9 mouse cellular contexts compared by ENCODE assay signal in genomic region chrX:162800371-162800770, GRCm38 (mm10). TPM values are rescaled to one million over a fixed set of nuclear protein-coding genes. Genes with fewer than 3 reads are reported as not detected.
DNase-seq lines count a peak whose midpoint lies in the region; ATAC-seq and TF ChIP-seq lines count a peak whose summit lies in the region.
"Had no signal": no experiment of that assay in that cellular context is flagged by ENCODE, and none has a peak within 500 bp of the region (broad histone marks: within the 10 kb centered on the region; RNA-seq: fewer than 3 reads in every experiment).

No protein-coding gene starts in this region.

- intact Hi-C loops in gastrocnemius, postnatal 14 days (cut with DNase I; ENCODE audit: low total_unique reads), result no loop called here

- H3K4me2 ChIP-seq in kidney, embryonic 14.5 days (replicated peaks; ENCODE audit: low read depth, low read length), result no peak overlapping the region
- H3K4me2 ChIP-seq in limb, embryonic 14.5 days (replicated peaks; ENCODE audit: low read depth, low read length, severe bottlenecking), result no peak overlapping the region

- H3K27me3 ChIP-seq in kidney, embryonic 14.5 days (ENCODE audit: control insufficient read depth, insufficient read depth, low read length), result no peaks in the 10 kb centered on the region
- no peaks in the 10 kb centered on the region for H3K27me3 ChIP-seq in limb, embryonic 14.5 days (ENCODE audit: control insufficient read depth, insufficient read depth, low read length)

- no peak overlapping the region for H3K27ac ChIP-seq in kidney, embryonic 14.5 days (ENCODE audit: low read depth, low read length)
- H3K27ac ChIP-seq in limb, embryonic 14.5 days (replicated peaks; ENCODE audit: low read depth, low read length), result no peak overlapping the region

- peaks cover 4% of the 10 kb centered on the region; the same call in 1 of the 2 replicates for H3K36me3 ChIP-seq in kidney, embryonic 14.5 days (ENCODE audit: control insufficient read depth, insufficient read depth, low read length)
- 0 out of 2 replicates have a peak, but pooled peaks cover 3% of the 10 kb centered on the region for H3K36me3 ChIP-seq in limb, embryonic 14.5 days (ENCODE audit: control insufficient read depth, insufficient read depth, low read length)

- no peak overlapping the region for H3K4me3 ChIP-seq in kidney, embryonic 14.5 days (ENCODE audit: low read length)
- no peak overlapping the region for H3K4me3 ChIP-seq in limb, embryonic 14.5 days (replicated peaks; ENCODE audit: low read length)
- H3K4me3 ChIP-seq: erythroblast, embryonic 14.5 days had no signal

- DNase-seq in kidney, adult 18-20 months, result peak; percentile 58
- peak; percentile 26 for DNase-seq in MEL-GATA-1-ER (ENCODE audit: extremely low read depth, low read depth)
- peak; percentile 25 for DNase-seq in c-Kit-positive CD71-negative TER-119-negative erythroid progenitor cells, embryonic 14.5 days (ENCODE audit: low read depth)
- peak; percentile 12 for DNase-seq in gastrocnemius, postnatal 14 days
- DNase-seq in limb, embryonic 14.5 days (ENCODE audit: low spot score), result peak; percentile 56
- peak; percentile 39 for DNase-seq in retina, adult 2 months (ENCODE audit: low read depth, low spot score)
- DNase-seq in urinary bladder, adult 2 months (ENCODE audit: low spot score), result no peak

- no peak overlapping the region for H3K9ac ChIP-seq in kidney, embryonic 14.5 days (ENCODE audit: low read depth, low read length)
- no peak overlapping the region for H3K9ac ChIP-seq in limb, embryonic 14.5 days (ENCODE audit: low read depth, low read length, severe bottlenecking)

- H3K9me3 ChIP-seq in kidney, embryonic 14.5 days (ENCODE audit: control insufficient read depth, low read length), result no peaks in the 10 kb centered on the region
- H3K9me3 ChIP-seq in limb, embryonic 14.5 days (ENCODE audit: control insufficient read depth, low read length), result no peaks in the 10 kb centered on the region

- no peak for TF ChIP-seq POLR2A in limb, embryonic 14.5 days (IDR thresholded peaks at IDR 0.05; ENCODE audit: borderline replicate concordance, extremely low read depth, insufficient read depth, insufficient read length)

- ATAC-seq in kidney, embryonic 14.5 days (ENCODE audit: low FRiP score, low TSS enrichment), result no peak
- no peak for ATAC-seq in limb, embryonic 14.5 days (ENCODE audit: low FRiP score, low read depth)

- H3K4me1 ChIP-seq in kidney, embryonic 14.5 days (ENCODE audit: control insufficient read depth, insufficient read depth, low read length), result no peaks in the 10 kb centered on the region
- no peaks in the 10 kb centered on the region for H3K4me1 ChIP-seq in limb, embryonic 14.5 days (ENCODE audit: control insufficient read depth, insufficient read depth, low read length)

RNA-seq across cellular contexts. Expression of gene Txlng, which starts 28.9 kb away (rescaled TPM):
- polyA plus RNA-seq in kidney, embryonic 14.5 days (2014; fragmentation: Nextera tagmentation; extraction: Ambion mirVana), result 12.8 and 17.6 TPM in 2 replicates
- 1 to 10 TPM; 5.6 to 6.7 TPM for total RNA-seq in gastrocnemius, postnatal 14 days (2021)
- 12.4 and 12.8 TPM in 2 replicates for polyA plus RNA-seq in limb, embryonic 14.5 days (2012; rRNA removed)
- 11.9 and 13.1 TPM in 2 replicates for polyA plus RNA-seq in limb, embryonic 14.5 days (2014; fragmentation: Nextera tagmentation; extraction: Ambion mirVana)
- 15.5 and 17.4 TPM in 2 replicates for polyA plus RNA-seq in urinary bladder, adult 2 months (2012; rRNA removed)

RNA-seq across cellular contexts. Expression of gene Rbbp7, which starts 40.2 kb away (rescaled TPM):
- 462 and 531 TPM in 2 replicates for polyA plus RNA-seq in kidney, embryonic 14.5 days (2014; fragmentation: Nextera tagmentation; extraction: Ambion mirVana)
- total RNA-seq in gastrocnemius, postnatal 14 days (2021), result 100 to 1,000 TPM; 112 to 125 TPM
- polyA plus RNA-seq in limb, embryonic 14.5 days (2012; rRNA removed), result 220 and 266 TPM in 2 replicates
- polyA plus RNA-seq in limb, embryonic 14.5 days (2014; fragmentation: Nextera tagmentation; extraction: Ambion mirVana), result 433 and 459 TPM in 2 replicates
- polyA plus RNA-seq in urinary bladder, adult 2 months (2012; rRNA removed), result 227 and 245 TPM in 2 replicates
